Mouse (Mus musculus): ENCODE data around the gene Tcf21. TPM values are rescaled to one million over a fixed set of nuclear protein-coding genes. Genes with fewer than 3 reads are reported as not detected.

Tcf21 gene
- polyA plus RNA-seq, 1 experiment from 2014 or later: 750 TPM

DNA sequence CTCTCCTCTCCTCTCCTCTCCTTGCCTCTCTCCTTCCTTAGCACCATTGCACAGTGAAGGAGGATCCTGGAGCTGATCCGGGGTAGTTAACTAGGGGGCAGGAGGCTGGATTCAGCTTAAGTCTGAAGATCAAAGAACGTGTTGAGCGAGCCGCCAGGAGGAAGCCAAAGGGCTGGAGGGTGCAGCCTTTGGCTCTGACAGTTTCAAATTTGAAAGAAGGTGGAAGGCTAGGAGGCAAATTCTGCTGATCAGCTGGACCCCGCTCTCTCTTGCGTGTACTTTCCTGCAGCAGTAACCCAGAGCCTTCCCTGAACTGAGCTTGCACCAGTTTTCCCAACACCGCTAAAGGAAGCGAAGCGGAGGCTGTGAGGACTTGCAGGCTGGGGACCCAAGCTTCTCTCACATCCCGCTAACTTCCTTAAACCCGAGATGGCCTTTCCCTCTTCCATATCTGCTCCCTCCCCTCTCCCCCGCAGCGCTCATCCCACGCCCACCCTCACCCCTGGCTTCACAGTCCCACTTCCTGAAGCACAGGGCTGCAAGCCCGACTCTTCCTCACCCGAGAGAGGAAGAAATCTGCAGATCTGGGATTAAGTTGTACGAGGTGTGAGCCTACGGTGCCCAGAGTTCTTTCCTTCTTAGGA, 6.5 kb downstream of the Tcf21 start:
- Histone ChIP-seq H3K36me3 (ENCODE audit: insufficient read depth, low read length) (no peaks in the 10 kb centered on the region), H3K9me3 (ENCODE audit: low read length) (no peaks in the 10 kb centered on the region), H3K27me3 (replicated peaks; ENCODE audit: insufficient read depth, low read length) (peaks cover 4% of the 10 kb centered on the region; the same call in 1 of the 2 replicates), H3K27ac (ENCODE audit: low read length) (peak overlapping the region; percentile 32; the same call in 1 of the 2 replicates), H3K4me1 (ENCODE audit: insufficient read depth, low read depth, low read length) (no peaks in the 10 kb centered on the region), H3K9ac (replicated peaks; ENCODE audit: low read depth) (no peak overlapping the region), H3K4me2 (replicated peaks; ENCODE audit: low read depth, low read length) (peak overlapping the region; percentile 53), H3K4me3 (ENCODE audit: low read depth, low read length) (peak overlapping the region; percentile 26)
- 1% methylated on average over 18 of the region's 18 CpGs for WGBS
- DNase-seq (ENCODE audit: low spot score): peak; percentile 70
- no peak for TF ChIP-seq EP300 (IDR thresholded peaks at IDR 0.05)
- TF ChIP-seq CTCF (IDR thresholded peaks at IDR 0.05): peak; percentile 11
- peak; percentile 43 for ATAC-seq

DNA sequence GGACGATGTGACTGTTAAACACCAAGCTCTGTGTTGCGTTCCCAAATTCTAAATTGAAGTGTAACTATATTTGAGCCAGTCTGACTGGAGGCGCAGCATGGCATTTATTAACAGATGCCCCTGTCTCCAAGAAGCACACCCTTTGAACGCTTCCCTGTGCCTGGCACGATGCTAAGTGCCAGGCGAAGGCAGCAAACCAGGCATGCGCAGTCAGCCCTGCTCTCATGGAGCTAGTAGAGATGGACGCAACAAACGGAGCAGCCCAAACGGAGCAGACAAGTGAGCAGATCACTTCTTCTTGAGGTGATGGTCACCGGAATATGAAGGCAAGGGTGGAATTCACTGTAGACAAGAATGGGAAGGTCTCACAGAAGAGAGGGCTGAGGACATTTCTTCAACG, 8.1 kb downstream of the Tcf21 start:
- ATAC-seq: no peak
- H3K9me3 ChIP-seq (ENCODE audit: low read length): no peaks in the 10 kb centered on the region
- DNase-seq (ENCODE audit: low spot score): no peak
- no peak overlapping the region for H3K27ac ChIP-seq (ENCODE audit: low read length)
- no peak overlapping the region for H3K9ac ChIP-seq (replicated peaks; ENCODE audit: low read depth)
- peaks cover 4% of the 10 kb centered on the region; the same call in 1 of the 2 replicates for H3K27me3 ChIP-seq (replicated peaks; ENCODE audit: insufficient read depth, low read length)
- H3K4me1 ChIP-seq (ENCODE audit: insufficient read depth, low read depth, low read length): no peaks in the 10 kb centered on the region
- WGBS: 45% methylated on average over 12 of the region's 12 CpGs
- no peaks in the 10 kb centered on the region for H3K36me3 ChIP-seq (ENCODE audit: insufficient read depth, low read length)
- TF ChIP-seq EP300 (IDR thresholded peaks at IDR 0.05): no peak
- TF ChIP-seq CTCF (IDR thresholded peaks at IDR 0.05): no peak
- H3K4me3 ChIP-seq (ENCODE audit: low read depth, low read length): no peak overlapping the region
- H3K4me2 ChIP-seq (replicated peaks; ENCODE audit: low read depth, low read length): no peak overlapping the region

DNA sequence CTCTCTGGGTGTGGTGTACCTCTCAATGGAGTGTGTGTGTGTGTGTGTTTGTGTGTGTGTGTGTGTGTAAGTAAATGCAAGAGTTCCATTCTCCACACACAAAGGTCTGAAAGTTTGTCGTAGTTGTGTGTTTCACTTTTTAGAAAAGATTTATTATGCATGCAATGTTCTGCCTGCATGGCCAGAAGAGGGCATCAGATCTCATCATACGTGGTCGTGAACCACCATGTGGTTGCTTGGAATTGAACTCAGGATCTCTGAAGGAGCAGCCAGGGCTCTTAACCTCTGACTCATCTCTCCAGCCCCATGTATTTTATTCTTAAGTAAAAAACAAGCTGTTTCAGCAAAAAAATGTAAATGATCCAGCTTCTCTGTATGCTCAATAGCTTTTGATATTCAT, 37.3 kb downstream of the Tcf21 start:
- Histone ChIP-seq H3K4me2 (replicated peaks; ENCODE audit: low read depth, low read length) (no peak overlapping the region), H3K27me3 (replicated peaks; ENCODE audit: insufficient read depth, low read length) (no peaks in the 10 kb centered on the region), H3K9ac (replicated peaks; ENCODE audit: low read depth) (no peak overlapping the region), H3K36me3 (ENCODE audit: insufficient read depth, low read length) (no peaks in the 10 kb centered on the region), H3K4me3 (ENCODE audit: low read depth, low read length) (no peak overlapping the region), H3K4me1 (ENCODE audit: insufficient read depth, low read depth, low read length) (no peaks in the 10 kb centered on the region), H3K9me3 (ENCODE audit: low read length) (no peaks in the 10 kb centered on the region), H3K27ac (ENCODE audit: low read length) (no peak overlapping the region)
- peak; percentile 15 for DNase-seq (ENCODE audit: low spot score)
- ATAC-seq: no peak
- WGBS: 48% methylated on average over 3 of the region's 3 CpGs
- TF ChIP-seq EP300 (IDR thresholded peaks at IDR 0.05) (no peak), CTCF (IDR thresholded peaks at IDR 0.05) (peak; percentile 66)

DNA sequence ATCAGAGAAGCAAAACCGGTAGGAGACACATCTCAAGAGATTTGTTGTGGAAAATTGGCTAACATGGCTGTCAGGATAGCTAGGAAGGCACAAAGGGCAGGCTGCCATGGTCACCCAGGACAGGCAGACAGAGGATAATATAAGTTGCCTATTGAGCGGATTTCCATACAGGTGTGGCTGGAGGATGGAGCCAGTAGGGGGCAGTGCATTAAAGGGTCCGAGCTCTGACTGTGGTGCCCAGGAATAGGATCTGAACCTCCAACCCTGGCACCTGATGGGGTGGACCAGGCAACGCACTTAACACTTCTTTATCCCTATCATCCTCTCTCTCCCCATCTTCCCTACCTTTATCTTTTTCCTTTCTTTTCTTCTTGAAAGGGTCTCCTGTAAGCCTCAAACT, 38.5 kb downstream of the Tcf21 start:
- Histone ChIP-seq H3K27me3 (replicated peaks; ENCODE audit: insufficient read depth, low read length) (no peaks in the 10 kb centered on the region), H3K36me3 (ENCODE audit: insufficient read depth, low read length) (no peaks in the 10 kb centered on the region), H3K27ac (ENCODE audit: low read length) (no peak overlapping the region), H3K4me3 (ENCODE audit: low read depth, low read length) (no peak overlapping the region), H3K9ac (replicated peaks; ENCODE audit: low read depth) (no peak overlapping the region), H3K4me2 (replicated peaks; ENCODE audit: low read depth, low read length) (no peak overlapping the region), H3K4me1 (ENCODE audit: insufficient read depth, low read depth, low read length) (no peaks in the 10 kb centered on the region), H3K9me3 (ENCODE audit: low read length) (no peaks in the 10 kb centered on the region)
- DNase-seq (ENCODE audit: low spot score): no peak
- no peak for TF ChIP-seq EP300 (IDR thresholded peaks at IDR 0.05)
- peak; percentile 61 for TF ChIP-seq CTCF (IDR thresholded peaks at IDR 0.05)
- no peak for ATAC-seq
- WGBS: 39% methylated on average over 4 of the region's 4 CpGs

DNA sequence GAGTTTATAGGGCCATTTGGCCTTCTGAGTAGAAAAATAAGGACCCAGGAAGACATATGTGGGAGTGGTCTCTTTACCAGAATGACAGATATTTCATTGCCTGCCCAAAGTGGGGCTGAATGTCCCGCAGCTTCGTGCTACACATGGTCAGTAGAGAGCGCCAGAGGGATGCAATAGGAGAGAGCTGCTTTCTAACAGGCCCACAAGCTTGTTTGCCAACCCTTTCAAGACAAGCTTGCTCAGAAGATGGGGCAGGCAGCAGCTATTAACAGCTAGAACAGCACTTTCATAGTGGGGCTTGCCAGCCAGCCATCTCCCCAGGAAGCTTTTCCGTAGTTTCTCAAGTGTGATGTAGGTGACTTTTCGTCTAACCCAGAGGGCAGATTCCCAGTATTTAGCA, 42.0 kb downstream of the Tcf21 start:
- ATAC-seq: peak; percentile 68
- no peak overlapping the region for H3K4me3 ChIP-seq (ENCODE audit: low read depth, low read length)
- no peaks in the 10 kb centered on the region for H3K27me3 ChIP-seq (replicated peaks; ENCODE audit: insufficient read depth, low read length)
- H3K36me3 ChIP-seq (ENCODE audit: insufficient read depth, low read length): no peaks in the 10 kb centered on the region
- peak; percentile 81 for TF ChIP-seq CTCF (IDR thresholded peaks at IDR 0.05)
- no peak for TF ChIP-seq EP300 (IDR thresholded peaks at IDR 0.05)
- no peak overlapping the region; the same call in 1 of the 2 replicates for H3K27ac ChIP-seq (ENCODE audit: low read length)
- no peak overlapping the region for H3K9ac ChIP-seq (replicated peaks; ENCODE audit: low read depth)
- no peaks in the 10 kb centered on the region for H3K9me3 ChIP-seq (ENCODE audit: low read length)
- 13% methylated on average over 5 of the region's 5 CpGs for WGBS
- peak; percentile 84 for DNase-seq (ENCODE audit: low spot score)
- no peak overlapping the region for H3K4me2 ChIP-seq (replicated peaks; ENCODE audit: low read depth, low read length)
- H3K4me1 ChIP-seq (ENCODE audit: insufficient read depth, low read depth, low read length): no peaks in the 10 kb centered on the region

DNA sequence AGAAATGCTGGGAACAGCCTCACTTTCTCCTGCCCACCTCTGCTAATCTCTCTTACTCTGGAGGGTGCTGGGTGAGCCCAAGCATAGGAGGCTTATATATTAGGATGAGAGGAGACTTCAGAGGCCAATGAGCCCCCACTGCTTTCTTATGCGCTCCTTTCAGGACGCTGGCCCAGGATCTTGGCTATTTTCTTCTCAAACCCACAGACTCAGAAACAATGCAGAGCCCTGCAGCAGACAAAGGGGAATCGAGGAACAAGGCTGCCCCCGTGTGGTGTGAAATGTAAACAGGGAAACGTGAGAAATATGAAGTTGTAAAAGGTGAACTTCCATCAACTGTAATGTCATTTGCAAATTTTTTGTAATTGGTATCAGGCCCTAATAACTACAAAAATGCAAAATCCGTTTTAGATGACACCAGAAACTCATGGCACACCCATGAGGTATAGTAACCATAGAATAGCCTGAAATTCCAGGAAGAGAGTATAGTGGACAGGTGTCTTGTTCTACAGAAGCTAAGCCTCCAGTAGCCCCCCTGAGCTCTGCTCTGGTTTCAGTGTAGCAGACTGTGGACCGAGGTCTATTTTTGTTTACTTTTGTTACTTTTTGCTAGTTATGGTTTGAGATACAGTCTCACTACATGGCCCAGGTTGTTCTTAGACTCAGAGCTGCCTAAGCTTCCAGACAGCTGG, 43.8 kb downstream of the Tcf21 start:
- WGBS: 15% methylated on average over 7 of the region's 7 CpGs
- no peaks in the 10 kb centered on the region for H3K27me3 ChIP-seq (replicated peaks; ENCODE audit: insufficient read depth, low read length)
- no peaks in the 10 kb centered on the region for H3K9me3 ChIP-seq (ENCODE audit: low read length)
- no peak overlapping the region for H3K4me3 ChIP-seq (ENCODE audit: low read depth, low read length)
- no peaks in the 10 kb centered on the region for H3K36me3 ChIP-seq (ENCODE audit: insufficient read depth, low read length)
- H3K4me2 ChIP-seq (replicated peaks; ENCODE audit: low read depth, low read length): no peak overlapping the region
- ATAC-seq (no peak), DNase-seq (ENCODE audit: low spot score) (peak; percentile 28)
- no peak overlapping the region for H3K9ac ChIP-seq (replicated peaks; ENCODE audit: low read depth)
- no peaks in the 10 kb centered on the region for H3K4me1 ChIP-seq (ENCODE audit: insufficient read depth, low read depth, low read length)
- TF ChIP-seq EP300 (IDR thresholded peaks at IDR 0.05): no peak
- peak; percentile 72 for TF ChIP-seq CTCF (IDR thresholded peaks at IDR 0.05)
- H3K27ac ChIP-seq (ENCODE audit: low read length): no peak overlapping the region
